Mouse (Mus musculus) testis, adult 2 months (tissue): ENCODE data around the gene Ngdn. TPM values are rescaled to one million over a fixed set of nuclear protein-coding genes. Genes with fewer than 3 reads are reported as not detected.
A peak's percentile ranks its signal among the peaks of the same experiment; 100 is the strongest.

Experiments
- H3K27ac ChIP-seq: fragments of 200-500 bp; 2 replicates; pipeline ENCODE4 v1.5.1; 2012; ENCODE audit warnings: low read depth, low read length; ENCODE audit not compliant: control insufficient read depth, insufficient read depth
- H3K27me3 ChIP-seq: fragments of 200-500 bp; 2 replicates; pipeline ENCODE4 v1.6.1; 2012; ENCODE audit warnings: mild to moderate bottlenecking, low read length, moderate library complexity; ENCODE audit not compliant: control insufficient read depth, insufficient read depth
- H3K36me3 ChIP-seq: fragments of 200-500 bp; 2 replicates; pipeline ENCODE4 v1.6.1; 2012; ENCODE audit warnings: mild to moderate bottlenecking, low read length; ENCODE audit not compliant: control insufficient read depth, insufficient read depth
- H3K4me1 ChIP-seq: fragments of 200-500 bp; 2 replicates; pipeline ENCODE4 v1.6.1; 2012; ENCODE audit warnings: low read length; ENCODE audit not compliant: control insufficient read depth, insufficient read depth
- H3K4me3 ChIP-seq: fragments of 200-500 bp; 2 replicates; pipeline ENCODE4 v1.5.1; 2012; ENCODE audit warnings: low read depth, mild to moderate bottlenecking, low read length, moderate library complexity, mixed read lengths; ENCODE audit not compliant: control insufficient read depth
- CTCF ChIP-seq: fragments of 200-500 bp; IDR thresholded peaks from 2 replicates; pipeline ENCODE4 v1.5.1; 2012; ENCODE audit warnings: low read depth, mild to moderate bottlenecking, inconsistent platforms, low read length, moderate library complexity; ENCODE audit not compliant: control insufficient read depth, insufficient read depth, insufficient replicate concordance
- POLR2A ChIP-seq: fragments of 200-500 bp; IDR thresholded peaks from 2 replicates; pipeline ENCODE4 v1.6.1; 2012; ENCODE audit warnings: low read depth, mild to moderate bottlenecking, inconsistent platforms, low read length, moderate library complexity; ENCODE audit not compliant: control insufficient read depth
- polyA plus RNA-seq: library from polyadenylated mRNA; depleted of rRNA; stranded (reverse); fragments of >200 nt; gene quantifications from 2 replicates; pipeline ENCODE4 v1.2.3, GENCODE M21; 2012

The Ngdn gene
- polyA plus RNA-seq, 1 experiment: 13.1 TPM

- TF ChIP-seq CTCF: no peak
- no peak for TF ChIP-seq POLR2A
- Histone ChIP-seq H3K27me3 (no peaks in the 10 kb centered on the region), H3K4me1 (no peaks in the 10 kb centered on the region), H3K4me3 (no peak overlapping the region), H3K27ac (no peak overlapping the region), H3K36me3 (no peaks in the 10 kb centered on the region)
Measured at GRCm38 (mm10) chr14:55055167-55055834, 40.0 kb downstream of the Ngdn start.

GRCm38 (mm10) chr14:55059009-55059408 lies 43.8 kb downstream of the Ngdn start:
- H3K27ac ChIP-seq: no peak overlapping the region
- H3K36me3 ChIP-seq: no peaks in the 10 kb centered on the region
- TF ChIP-seq POLR2A: no peak
- no peak for TF ChIP-seq CTCF
- H3K4me1 ChIP-seq: no peaks in the 10 kb centered on the region; the same call in 1 of the 2 replicates
- no peaks in the 10 kb centered on the region for H3K27me3 ChIP-seq
- no peak overlapping the region for H3K4me3 ChIP-seq

GRCm38 (mm10) chr14:55059931-55060330 lies 44.7 kb downstream of the Ngdn start:
- H3K27ac ChIP-seq: no peak overlapping the region
- H3K4me1 ChIP-seq: no peaks in the 10 kb centered on the region; the same call in 1 of the 2 replicates
- H3K4me3 ChIP-seq: no peak overlapping the region
- no peaks in the 10 kb centered on the region for H3K27me3 ChIP-seq
- H3K36me3 ChIP-seq: no peaks in the 10 kb centered on the region
- TF ChIP-seq POLR2A: no peak
- TF ChIP-seq CTCF: no peak

GRCm38 (mm10) chr14:55061845-55062244 lies 46.6 kb downstream of the Ngdn start:
- H3K36me3 ChIP-seq: no peaks in the 10 kb centered on the region
- no peak for TF ChIP-seq CTCF
- TF ChIP-seq POLR2A: no peak
- no peaks in the 10 kb centered on the region for H3K27me3 ChIP-seq
- no peak overlapping the region for H3K27ac ChIP-seq
- no peak overlapping the region for H3K4me3 ChIP-seq
- H3K4me1 ChIP-seq: peaks cover 10% of the 10 kb centered on the region

- no peak overlapping the region for H3K27ac ChIP-seq
- peaks cover 10% of the 10 kb centered on the region for H3K4me1 ChIP-seq
- TF ChIP-seq POLR2A (no peak), CTCF (no peak)
- no peaks in the 10 kb centered on the region for H3K36me3 ChIP-seq
- no peaks in the 10 kb centered on the region for H3K27me3 ChIP-seq
- H3K4me3 ChIP-seq: peak overlapping the region; percentile 10
Measured at GRCm38 (mm10) chr14:55062626-55063025, 47.4 kb downstream of the Ngdn start.

- H3K27ac ChIP-seq: no peak overlapping the region
- H3K36me3 ChIP-seq: no peaks in the 10 kb centered on the region
- peak overlapping the region; percentile 11 for H3K4me3 ChIP-seq
- peaks cover 10% of the 10 kb centered on the region for H3K4me1 ChIP-seq
- no peaks in the 10 kb centered on the region for H3K27me3 ChIP-seq
- TF ChIP-seq POLR2A (no peak), CTCF (no peak)
Measured at GRCm38 (mm10) chr14:55063117-55063516, 47.9 kb downstream of the Ngdn start.

GRCm38 (mm10) chr14:55063581-55064381 lies 48.5 kb downstream of the Ngdn start:
- TF ChIP-seq CTCF (no peak), POLR2A (no peak; the same call in 1 of the 2 replicates)
- no peaks in the 10 kb centered on the region for H3K36me3 ChIP-seq
- H3K27ac ChIP-seq: no peak overlapping the region
- H3K4me3 ChIP-seq: peak overlapping the region; percentile 11
- peaks cover 10% of the 10 kb centered on the region for H3K4me1 ChIP-seq
- no peaks in the 10 kb centered on the region for H3K27me3 ChIP-seq
